Mouse (Mus musculus) heart, embryonic 11.5 days (tissue): ENCODE measurements around the gene Sim1. TPM values are rescaled to one million over a fixed set of nuclear protein-coding genes. Genes with fewer than 3 reads are reported as not detected.
A peak's percentile ranks its signal among the peaks of the same experiment; 100 is the strongest.

ENCODE experiments used
- ATAC-seq: fragments of 200-750 bp; cut with Nextera tagmentation; replicated peaks from 2 replicates; pipeline ENCODE4 v1.8.0; 2017; ENCODE audit warnings: moderate library complexity; ENCODE audit not compliant: insufficient number of reproducible peaks, low FRiP score, low TSS enrichment
- H3K27ac ChIP-seq: fragments of 300-500 bp; sonication (generic); 2 replicates; pipeline ENCODE4 v1.5.1; 2014; ENCODE audit warnings: mild to moderate bottlenecking, low read depth, low read length
- H3K27me3 ChIP-seq: fragments of 300-500 bp; sonication (generic); 2 replicates; pipeline ENCODE4 v1.6.1; 2014; ENCODE audit warnings: mild to moderate bottlenecking, low read length, mixed read lengths; ENCODE audit not compliant: control insufficient read depth, insufficient read depth
- H3K36me3 ChIP-seq: fragments of 300-500 bp; sonication (generic); 2 replicates; pipeline ENCODE4 v1.6.1; 2014; ENCODE audit warnings: mild to moderate bottlenecking, low read length, moderate library complexity, mixed read lengths; ENCODE audit not compliant: control insufficient read depth, insufficient read depth
- H3K4me1 ChIP-seq: fragments of 300-500 bp; sonication (generic); 2 replicates; pipeline ENCODE4 v1.6.1; 2014; ENCODE audit warnings: low read length; ENCODE audit not compliant: control insufficient read depth, insufficient read depth
- H3K4me2 ChIP-seq: fragments of 300-500 bp; sonication (generic); 2 replicates; pipeline ENCODE4 v1.6.1; 2014; ENCODE audit warnings: mild to moderate bottlenecking, moderate library complexity
- H3K4me3 ChIP-seq: fragments of 300-500 bp; sonication (generic); 2 replicates; pipeline ENCODE4 v1.5.1; 2014; ENCODE audit warnings: low read depth, low read length
- H3K9ac ChIP-seq: fragments of 300-500 bp; sonication (generic); 2 replicates; pipeline ENCODE4 v1.6.1; 2014; ENCODE audit warnings: mild to moderate bottlenecking, low read depth, low read length, moderate library complexity
- H3K9me3 ChIP-seq: fragments of 300-500 bp; sonication (generic); replicated peaks from 2 replicates; pipeline ENCODE4 v1.6.1; 2016; ENCODE audit warnings: low read length; ENCODE audit not compliant: control insufficient read depth
- WGBS: fragments of 180-500 bp; shearing (Covaris S2); extraction: QIAGEN DNeasy Blood & Tissue Kit; methylation state at CpG from one replicate; pipeline ENCODE4 v1.1.7; 2014; ENCODE audit not compliant: insufficient replicate concordance; 5-methylcytosine and 5-hydroxymethylcytosine counted together
- polyA plus RNA-seq: library from polyadenylated mRNA; unstranded; fragments of >200 nt; fragmentation: Nextera tagmentation; extraction: Ambion mirVana; gene quantifications from 2 replicates; pipeline ENCODE4 v1.2.1, GENCODE M21; 2014

The Sim1 gene
- polyA plus RNA-seq, 1 experiment from 2014 or later, result 0.09 TPM

DNA sequence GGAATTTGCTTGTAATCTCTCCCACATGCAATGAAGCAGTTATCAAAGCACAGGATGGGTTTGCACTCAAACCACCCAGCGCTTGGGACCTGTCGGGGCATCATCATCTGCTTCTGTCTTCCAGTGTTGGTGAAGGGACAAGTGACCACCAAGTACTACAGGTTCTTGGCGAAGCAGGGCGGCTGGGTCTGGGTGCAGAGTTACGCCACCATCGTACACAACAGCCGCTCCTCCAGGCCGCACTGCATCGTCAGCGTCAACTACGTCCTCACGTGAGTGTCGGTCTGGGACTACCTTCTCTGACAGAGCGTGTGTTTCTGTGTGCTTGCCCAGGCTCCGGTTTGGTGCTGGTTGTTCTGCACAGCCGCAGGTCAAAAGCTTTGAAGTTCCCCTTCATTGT lies 15.8 kb downstream of the Sim1 start:
- Histone ChIP-seq H3K4me2 (peak overlapping the region; percentile 62), H3K9me3 (no peaks in the 10 kb centered on the region), H3K9ac (no peak overlapping the region), H3K36me3 (no peaks in the 10 kb centered on the region), H3K27ac (no peak overlapping the region), H3K4me1 (peaks cover 3% of the 10 kb centered on the region), H3K4me3 (peak overlapping the region; percentile 30), H3K27me3 (peaks cover 69% of the 10 kb centered on the region)
- no peak; the same call in 1 of the 2 replicates for ATAC-seq
- 2% methylated on average over 16 of the region's 16 CpGs for WGBS

DNA sequence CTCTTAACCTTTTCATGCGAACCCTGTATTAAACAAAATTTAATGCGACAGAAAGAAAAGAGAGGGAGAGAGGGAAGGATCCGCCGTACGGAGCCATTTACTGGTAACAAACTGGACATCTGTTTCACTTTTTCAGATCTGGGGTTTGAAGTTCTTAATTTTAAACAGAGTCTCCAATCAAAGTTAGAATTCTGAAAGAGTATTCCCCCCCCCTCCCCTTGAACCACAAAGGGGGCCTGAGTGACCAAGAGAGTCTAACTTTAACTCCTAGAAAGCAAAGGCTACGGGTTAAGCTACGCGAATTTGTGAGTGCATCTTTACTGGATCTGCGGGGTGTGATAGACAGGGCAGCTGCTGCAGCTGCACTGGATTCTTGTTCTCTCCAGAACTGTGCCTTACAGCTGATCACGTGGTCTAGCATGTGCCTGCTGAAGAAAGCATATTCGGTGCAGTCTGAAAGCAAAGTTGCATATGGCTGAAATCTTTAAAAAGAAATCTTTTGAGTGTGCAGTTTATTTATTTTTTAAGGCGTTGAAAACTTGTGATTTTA lies 16.4 kb downstream of the Sim1 start:
- Histone ChIP-seq H3K9me3 (no peaks in the 10 kb centered on the region), H3K9ac (no peak overlapping the region), H3K4me1 (peaks cover 3% of the 10 kb centered on the region), H3K27me3 (peaks cover 63% of the 10 kb centered on the region), H3K36me3 (no peaks in the 10 kb centered on the region), H3K4me2 (peak overlapping the region; percentile 62), H3K4me3 (peak overlapping the region; percentile 30), H3K27ac (no peak overlapping the region)
- 9% methylated on average over 12 of the region's 12 CpGs for WGBS
- no peak for ATAC-seq

DNA sequence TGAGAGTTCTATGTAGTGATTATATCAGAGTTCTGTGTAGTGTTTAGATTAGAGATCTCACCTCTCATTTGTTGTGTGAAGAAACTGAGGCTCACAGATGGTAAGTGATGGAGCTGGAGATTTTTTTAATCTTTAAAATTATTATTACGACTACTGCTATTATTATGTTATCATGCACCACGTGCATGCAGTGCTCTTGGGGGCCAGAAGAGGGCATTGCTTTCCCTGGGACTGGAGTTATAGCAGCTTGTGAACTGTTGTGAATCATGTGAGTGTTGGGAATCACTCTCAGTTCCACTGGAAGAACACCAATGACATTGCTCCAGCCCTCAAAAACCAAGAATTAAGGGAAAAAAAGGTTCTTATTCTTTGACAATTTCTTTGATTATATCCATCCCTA lies 21.1 kb downstream of the Sim1 start:
- ATAC-seq, result no peak
- Histone ChIP-seq H3K27me3 (peaks cover 17% of the 10 kb centered on the region), H3K4me2 (no peak overlapping the region), H3K9ac (no peak overlapping the region), H3K27ac (no peak overlapping the region), H3K4me3 (no peak overlapping the region), H3K4me1 (peaks cover 3% of the 10 kb centered on the region), H3K36me3 (no peaks in the 10 kb centered on the region), H3K9me3 (no peaks in the 10 kb centered on the region)
- 47% methylated on average over 2 of the region's 2 CpGs for WGBS

DNA sequence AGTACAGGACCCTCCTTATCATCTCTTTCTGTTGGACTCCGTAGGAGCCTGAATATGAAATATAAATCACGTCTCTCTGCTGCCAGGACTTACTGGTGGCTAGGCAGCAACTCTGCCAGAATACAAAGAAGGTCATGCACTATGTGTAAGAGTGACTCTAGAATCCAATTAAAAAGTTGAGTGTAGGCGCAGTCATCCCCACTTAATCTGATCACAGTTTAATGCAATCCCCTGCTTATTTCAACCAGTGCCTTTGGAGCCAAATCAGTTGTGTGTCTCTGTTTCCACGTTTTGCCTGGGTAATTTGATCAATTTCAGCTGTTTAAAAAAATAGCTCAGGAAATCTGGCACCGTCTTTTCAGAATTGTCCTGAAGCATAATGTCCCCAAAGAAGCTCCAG lies 34.7 kb downstream of the Sim1 start:
- Histone ChIP-seq H3K27ac (no peak overlapping the region), H3K4me3 (no peak overlapping the region), H3K9me3 (no peaks in the 10 kb centered on the region), H3K4me2 (no peak overlapping the region), H3K36me3 (no peaks in the 10 kb centered on the region), H3K27me3 (no peaks in the 10 kb centered on the region), H3K4me1 (no peaks in the 10 kb centered on the region), H3K9ac (no peak overlapping the region)
- 69% methylated on average over 5 of the region's 5 CpGs for WGBS
- ATAC-seq, result no peak

DNA sequence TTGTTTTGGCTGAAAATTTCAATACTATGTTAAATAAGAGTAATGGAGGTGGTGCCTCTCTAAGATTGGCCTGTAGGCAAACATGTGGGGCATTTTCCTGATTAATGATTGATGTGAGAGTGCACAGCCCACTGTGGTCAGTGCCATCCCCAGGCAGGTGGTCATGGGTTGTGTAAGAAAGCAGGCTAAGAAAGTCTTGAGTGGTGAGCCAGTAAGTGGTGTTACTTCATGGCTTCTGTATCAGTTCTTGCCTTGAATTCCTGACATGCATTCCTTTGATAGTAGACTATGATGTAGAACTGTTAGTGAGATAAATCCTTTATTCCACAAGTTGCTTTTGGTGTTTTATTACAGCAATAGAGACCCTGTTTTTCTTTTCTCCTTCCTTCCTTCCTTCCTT lies 41.1 kb downstream of the Sim1 start:
- no peak for ATAC-seq

DNA sequence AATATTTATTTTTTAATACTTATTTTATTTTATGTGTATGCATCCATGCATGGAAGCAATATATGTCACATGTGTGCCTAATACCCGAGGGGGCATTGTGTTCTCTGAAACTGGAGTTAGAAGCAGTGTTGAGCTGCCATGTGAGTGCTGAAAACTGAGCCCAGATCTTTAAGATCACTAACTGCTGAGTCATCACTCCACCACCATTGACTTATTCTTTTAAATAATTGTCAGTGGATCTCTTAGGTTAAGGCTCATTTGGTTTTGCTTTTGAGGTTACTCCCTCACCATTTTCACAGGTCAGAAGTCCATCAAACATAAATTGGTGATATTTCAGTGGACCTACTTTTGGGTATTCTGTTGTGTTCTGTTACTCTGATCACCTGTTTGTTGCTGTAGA lies 79.1 kb downstream of the Sim1 start:
- H3K9ac ChIP-seq, result no peak overlapping the region
- 65% methylated on average over 1 of the region's 1 CpGs for WGBS
- no peak overlapping the region for H3K27ac ChIP-seq
- no peak overlapping the region for H3K4me2 ChIP-seq
- no peaks in the 10 kb centered on the region for H3K4me1 ChIP-seq
- H3K27me3 ChIP-seq, result no peaks in the 10 kb centered on the region
- no peaks in the 10 kb centered on the region for H3K36me3 ChIP-seq
- no peak overlapping the region for H3K4me3 ChIP-seq
- no peaks in the 10 kb centered on the region for H3K9me3 ChIP-seq
- no peak for ATAC-seq

More for the DNA sequence above, 41.1 kb downstream of the Sim1 start:
- no peak overlapping the region for H3K27ac ChIP-seq
- no peak overlapping the region for H3K4me3 ChIP-seq
- no peaks in the 10 kb centered on the region for H3K9me3 ChIP-seq
- no peaks in the 10 kb centered on the region for H3K36me3 ChIP-seq
- no peaks in the 10 kb centered on the region for H3K27me3 ChIP-seq
- no peaks in the 10 kb centered on the region for H3K4me1 ChIP-seq
- no peak overlapping the region for H3K4me2 ChIP-seq
- H3K9ac ChIP-seq, result no peak overlapping the region

DNA sequence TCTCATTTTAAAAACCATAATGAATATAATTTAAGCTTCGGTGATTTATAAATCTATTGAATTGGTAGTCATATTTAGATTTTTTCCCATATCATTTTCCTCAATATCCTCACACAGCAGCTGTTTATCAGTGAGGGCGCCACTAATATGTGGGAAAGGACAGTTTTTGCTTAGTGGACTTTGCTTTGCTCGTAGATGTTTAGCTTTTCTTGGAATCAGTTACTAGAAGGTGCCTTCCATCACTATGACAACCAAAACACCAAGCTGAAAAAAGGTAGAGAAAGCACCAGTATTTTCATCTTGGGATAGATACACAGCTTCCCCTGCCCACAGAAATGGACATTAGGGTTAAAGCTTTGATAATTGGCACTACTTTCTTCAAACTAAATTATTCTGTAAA lies 87.3 kb downstream of the Sim1 start:
- no peak for ATAC-seq
- no peaks in the 10 kb centered on the region for H3K4me1 ChIP-seq
- no peaks in the 10 kb centered on the region for H3K27me3 ChIP-seq
- 89% methylated on average over 3 of the region's 3 CpGs for WGBS
- H3K9me3 ChIP-seq, result no peaks in the 10 kb centered on the region
- H3K9ac ChIP-seq, result no peak overlapping the region
- no peak overlapping the region for H3K4me2 ChIP-seq
- no peaks in the 10 kb centered on the region for H3K36me3 ChIP-seq
- H3K27ac ChIP-seq, result no peak overlapping the region
- H3K4me3 ChIP-seq, result no peak overlapping the region

DNA sequence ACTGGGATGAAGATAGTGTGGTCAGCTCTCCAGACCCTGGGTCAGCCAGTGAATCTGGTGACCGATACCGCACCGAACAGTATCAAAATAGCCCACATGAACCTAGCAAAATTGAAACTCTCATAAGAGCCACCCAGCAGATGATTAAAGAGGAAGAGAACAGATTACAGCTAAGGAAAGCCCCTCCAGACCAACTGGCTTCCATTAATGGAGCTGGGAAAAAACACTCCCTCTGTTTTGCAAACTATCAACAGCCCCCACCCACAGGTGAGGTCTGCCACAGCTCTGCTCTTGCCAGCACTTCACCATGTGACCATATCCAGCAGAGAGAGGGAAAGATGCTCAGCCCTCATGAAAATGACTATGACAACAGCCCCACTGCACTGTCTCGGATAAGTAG lies 89.1 kb downstream of the Sim1 start:
- H3K4me1 ChIP-seq, result no peaks in the 10 kb centered on the region
- no peaks in the 10 kb centered on the region for H3K9me3 ChIP-seq
- H3K9ac ChIP-seq, result no peak overlapping the region
- no peak for ATAC-seq
- no peaks in the 10 kb centered on the region for H3K27me3 ChIP-seq
- H3K27ac ChIP-seq, result no peak overlapping the region
- no peak overlapping the region for H3K4me2 ChIP-seq
- no peaks in the 10 kb centered on the region for H3K36me3 ChIP-seq
- 77% methylated on average over 4 of the region's 4 CpGs for WGBS
- H3K4me3 ChIP-seq, result no peak overlapping the region

DNA sequence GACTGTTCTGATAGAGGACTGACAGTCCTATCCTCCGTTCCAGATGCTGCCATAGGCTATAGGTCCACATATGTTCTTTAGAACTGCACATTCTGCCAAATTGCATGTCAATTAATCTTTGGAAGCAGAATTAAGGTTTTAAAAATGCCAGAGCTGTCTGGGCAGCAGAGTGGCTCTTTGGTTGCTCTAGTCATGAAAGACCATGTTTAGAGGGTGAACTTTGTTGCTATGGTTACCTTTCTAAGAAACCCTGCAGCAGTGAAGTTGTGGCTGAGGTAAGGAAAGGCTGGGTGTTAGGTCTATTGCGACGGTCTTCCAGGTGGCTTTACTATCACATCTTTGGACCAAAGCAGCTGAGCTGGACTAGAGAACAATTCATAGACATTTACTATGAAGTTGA lies 113.2 kb downstream of the Sim1 start:
- 70% methylated on average over 3 of the region's 3 CpGs for WGBS
- ATAC-seq, result no peak

More for the DNA sequence above, 113.2 kb downstream of the Sim1 start:
- Histone ChIP-seq H3K4me2 (no peak overlapping the region), H3K4me1 (no peaks in the 10 kb centered on the region; the same call in none of the 2 replicates), H3K27ac (no peak overlapping the region), H3K9me3 (no peaks in the 10 kb centered on the region), H3K36me3 (no peaks in the 10 kb centered on the region), H3K9ac (no peak overlapping the region), H3K4me3 (no peak overlapping the region), H3K27me3 (no peaks in the 10 kb centered on the region)
